Mouse (Mus musculus): ENCODE measurements around the gene Foxn3. TPM values are rescaled to one million over a fixed set of nuclear protein-coding genes. Genes with fewer than 3 reads are reported as not detected.

Gene Foxn3
- total RNA-seq, 2 experiments from 2014 or later, result 95.0 to 97.1 TPM

GRCm38 (mm10) chr12:99304056-99304455 is 259.3 kb downstream of the Foxn3 start:
- DNase-seq (ENCODE audit: low spot score in 2 of 2), result no peak

DNA sequence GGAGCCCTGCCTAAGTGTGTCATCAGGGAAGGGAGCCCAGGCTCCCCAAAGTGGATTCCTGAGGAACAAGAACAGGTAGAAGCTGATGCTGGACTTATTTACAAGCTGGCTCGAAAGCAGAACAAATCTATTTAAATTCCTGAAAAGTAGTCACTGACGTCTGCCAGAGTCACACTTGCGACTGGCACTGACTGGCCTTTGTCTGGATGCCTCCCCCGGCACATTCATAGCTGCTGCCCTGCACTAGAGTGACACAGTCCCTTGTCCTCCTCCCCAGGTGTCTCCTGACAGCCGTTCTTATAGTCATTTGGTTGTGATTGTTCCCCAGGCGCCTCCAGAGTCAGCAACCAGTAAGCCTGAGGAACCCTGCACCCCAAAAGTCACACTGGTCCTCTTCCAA is 259.8 kb downstream of the Foxn3 start:
- DNase-seq (ENCODE audit: low spot score in 2 of 2), result no peak

GRCm38 (mm10) chr12:99299900-99300299 is 263.5 kb downstream of the Foxn3 start:
- DNase-seq (ENCODE audit: low spot score in 2 of 2), result no peak

- no peak for DNase-seq (ENCODE audit: low spot score in 2 of 2)
Measured at GRCm38 (mm10) chr12:99298851-99299600, 264.4 kb downstream of the Foxn3 start.

GRCm38 (mm10) chr12:99298242-99298641 is 265.1 kb downstream of the Foxn3 start:
- DNase-seq (ENCODE audit: low spot score in 2 of 2), result no peak

GRCm38 (mm10) chr12:99297792-99298191 is 265.6 kb downstream of the Foxn3 start:
- no peak for DNase-seq (ENCODE audit: low spot score in 2 of 2)

DNA sequence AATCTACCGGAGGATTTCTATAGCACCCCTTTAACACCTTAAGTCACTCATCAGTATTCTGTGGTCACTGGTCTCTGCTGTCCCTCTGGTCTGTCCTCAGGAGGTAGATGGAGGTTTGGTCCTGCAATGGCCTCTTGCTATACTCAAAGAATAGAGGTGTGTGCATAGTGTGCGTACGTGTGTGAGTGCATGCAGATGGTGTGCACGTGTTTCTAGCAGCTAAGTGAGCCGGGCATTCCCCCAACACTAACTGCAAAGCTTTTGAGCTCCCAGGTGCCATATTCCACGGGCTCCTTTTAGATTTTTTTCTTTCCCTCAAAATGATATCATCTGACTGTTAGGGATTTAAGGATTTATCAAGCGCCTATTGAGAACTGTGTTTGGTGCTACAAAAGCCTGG is 269.9 kb downstream of the Foxn3 start:
- DNase-seq (ENCODE audit: low spot score in 2 of 2), result no peak

DNA sequence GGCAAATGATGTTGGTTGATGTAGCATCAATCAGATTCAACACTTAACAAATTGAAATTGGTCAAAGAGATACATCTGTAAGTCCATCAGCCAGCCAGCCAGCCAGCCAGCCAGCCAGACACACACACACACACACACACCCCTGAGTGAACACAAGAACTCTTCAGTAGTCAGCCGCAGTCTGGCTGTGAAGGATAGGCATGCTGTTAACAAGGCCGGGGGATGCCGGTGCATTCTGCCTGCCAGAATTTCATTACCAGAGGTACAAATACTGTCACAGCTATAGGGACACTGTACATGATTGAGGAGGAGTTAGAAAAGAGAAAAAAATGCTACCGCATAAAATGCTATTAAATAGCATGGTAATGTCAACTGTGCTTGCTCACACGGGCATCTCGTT is 271.2 kb downstream of the Foxn3 start:
- no peak for DNase-seq (ENCODE audit: low spot score in 2 of 2)

- no peak for DNase-seq (ENCODE audit: low spot score in 2 of 2)
Measured at GRCm38 (mm10) chr12:99287081-99287480, 276.3 kb downstream of the Foxn3 start.

DNA sequence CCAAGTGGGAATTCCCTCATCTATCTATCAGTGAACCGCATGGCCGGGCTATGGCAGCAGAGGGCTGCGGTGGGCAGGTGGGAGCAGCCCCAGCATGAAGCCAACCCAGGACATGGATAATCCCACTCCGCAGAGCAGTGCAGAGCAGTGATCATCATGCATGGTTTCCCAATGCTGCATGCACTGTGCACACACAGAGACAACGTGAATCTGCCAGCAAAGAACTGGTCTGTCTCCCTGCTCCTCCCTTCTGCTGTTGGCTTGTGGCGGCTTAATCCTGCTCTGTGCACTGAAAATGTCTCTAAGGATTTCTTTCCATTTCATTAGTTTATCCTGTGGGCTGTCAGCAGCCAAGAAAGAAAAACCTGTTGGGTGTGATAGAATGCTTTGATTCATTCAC is 276.7 kb downstream of the Foxn3 start:
- DNase-seq (ENCODE audit: low spot score in 2 of 2), result no peak

DNA sequence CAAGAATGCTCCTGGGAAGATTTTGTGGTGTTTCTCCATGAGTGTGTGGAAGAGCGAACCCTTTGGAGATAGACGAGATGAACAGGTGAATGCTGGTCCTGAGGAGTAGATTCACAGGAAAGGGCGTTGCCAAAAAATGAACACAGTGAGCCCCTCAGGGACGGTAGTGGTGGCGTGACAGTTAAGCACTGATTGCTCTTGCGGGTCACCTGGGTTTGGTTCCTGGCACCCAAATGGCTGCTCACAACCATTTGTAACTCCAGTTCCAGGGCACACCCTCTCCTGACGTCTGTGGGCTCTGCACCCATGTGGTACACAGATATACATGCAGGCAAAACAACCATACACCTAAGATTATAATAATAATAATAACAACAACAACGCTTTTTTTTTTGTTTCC is 277.7 kb downstream of the Foxn3 start:
- no peak for DNase-seq (ENCODE audit: low spot score in 2 of 2)

GRCm38 (mm10) chr12:99285199-99285598 is 278.2 kb downstream of the Foxn3 start:
- no peak for DNase-seq (ENCODE audit: low spot score in 2 of 2)

GRCm38 (mm10) chr12:99284419-99285069 is 278.8 kb downstream of the Foxn3 start:
- no peak for DNase-seq (ENCODE audit: low spot score in 2 of 2)

- no peak for DNase-seq (ENCODE audit: low spot score in 2 of 2)
Measured at GRCm38 (mm10) chr12:99280826-99281225, 282.6 kb downstream of the Foxn3 start.

DNA sequence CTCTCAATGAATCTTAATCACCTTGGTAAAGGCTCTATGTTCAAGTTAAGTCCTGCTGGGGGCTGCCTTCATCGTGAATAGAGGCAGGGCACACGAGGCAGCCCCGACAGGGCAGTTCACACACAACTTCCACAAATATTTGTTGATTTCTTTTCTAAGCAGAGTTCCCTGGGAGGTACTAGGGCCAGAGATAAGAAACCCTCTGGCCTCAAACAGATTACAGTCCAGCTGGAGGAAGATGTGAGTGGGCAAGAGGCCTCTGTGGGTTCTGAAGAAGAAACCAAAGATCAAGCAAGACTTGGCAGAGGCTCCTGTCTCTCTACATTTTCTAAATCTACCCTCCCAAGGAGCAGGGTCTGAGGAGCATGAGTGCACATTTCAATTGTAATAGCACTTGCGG is 283.1 kb downstream of the Foxn3 start:
- no peak for DNase-seq (ENCODE audit: low spot score in 2 of 2)

DNA sequence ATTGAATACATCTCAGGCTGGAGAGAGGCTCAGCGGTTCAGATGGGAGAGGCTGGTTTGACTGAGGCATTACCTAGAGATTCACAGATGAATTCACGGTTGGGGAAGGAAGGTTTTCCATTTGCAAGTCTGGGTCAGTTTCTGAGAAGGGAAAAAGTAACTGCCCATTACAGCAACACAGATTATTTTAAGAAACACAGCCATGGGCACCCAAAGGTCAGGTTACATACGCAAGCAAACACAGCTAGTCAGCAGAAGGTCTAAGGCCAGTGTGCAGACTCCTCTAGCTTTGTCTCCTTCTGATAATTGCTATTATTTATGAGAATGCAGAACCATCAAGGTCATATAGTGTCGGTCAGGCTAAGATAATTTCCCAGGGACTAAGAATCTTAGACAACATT is 284.0 kb downstream of the Foxn3 start:
- DNase-seq (ENCODE audit: low spot score in 2 of 2), result no peak

GRCm38 (mm10) chr12:99274589-99274988 is 288.8 kb downstream of the Foxn3 start:
- no peak for DNase-seq (ENCODE audit: low spot score in 2 of 2)

- no peak for DNase-seq (ENCODE audit: low spot score in 2 of 2)
Measured at GRCm38 (mm10) chr12:99269396-99269795, 294.0 kb downstream of the Foxn3 start.

DNA sequence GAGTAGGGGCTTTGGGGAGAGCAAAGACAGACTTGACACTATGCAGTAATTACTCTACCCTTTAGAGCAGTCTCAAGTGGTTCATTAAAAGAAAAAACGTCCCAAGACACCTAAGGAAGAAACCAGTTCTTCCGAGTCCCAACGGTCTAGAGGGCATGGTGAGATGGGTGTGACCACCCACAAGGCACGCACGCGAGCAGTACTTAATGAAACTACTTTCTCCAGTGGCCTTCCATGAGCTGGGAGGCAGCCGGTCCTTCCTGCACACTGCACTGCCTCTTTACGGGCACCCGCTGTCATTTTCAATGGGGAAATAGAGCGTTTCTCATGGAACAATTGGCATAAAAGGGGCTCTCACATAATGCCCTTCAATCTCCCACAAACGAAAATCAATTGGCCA is 294.4 kb downstream of the Foxn3 start:
- DNase-seq (ENCODE audit: low spot score in 2 of 2), result no peak

DNA sequence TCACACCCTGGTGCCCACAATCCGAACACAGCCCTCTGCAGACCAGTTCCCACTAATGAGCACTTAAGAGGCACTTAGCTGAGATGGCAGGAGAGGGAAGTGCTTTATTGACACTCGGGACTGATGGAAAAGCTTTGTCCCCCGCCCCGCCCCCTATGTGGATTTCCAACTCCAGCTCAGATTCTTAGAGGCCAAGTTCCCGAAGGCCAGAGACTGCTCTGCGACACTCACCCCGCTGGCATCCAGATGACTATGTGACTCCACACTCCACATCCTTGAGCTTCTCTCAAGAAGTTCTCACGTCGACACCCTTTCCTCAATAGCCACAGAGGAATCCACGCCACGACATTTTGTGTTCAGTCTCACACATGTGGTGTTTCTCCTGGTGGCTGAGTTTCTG is 295.6 kb downstream of the Foxn3 start:
- DNase-seq (ENCODE audit: low spot score in 2 of 2), result no peak

- DNase-seq (ENCODE audit: low spot score in 2 of 2), result no peak
Measured at GRCm38 (mm10) chr12:99266434-99266833, 296.9 kb downstream of the Foxn3 start.

DNA sequence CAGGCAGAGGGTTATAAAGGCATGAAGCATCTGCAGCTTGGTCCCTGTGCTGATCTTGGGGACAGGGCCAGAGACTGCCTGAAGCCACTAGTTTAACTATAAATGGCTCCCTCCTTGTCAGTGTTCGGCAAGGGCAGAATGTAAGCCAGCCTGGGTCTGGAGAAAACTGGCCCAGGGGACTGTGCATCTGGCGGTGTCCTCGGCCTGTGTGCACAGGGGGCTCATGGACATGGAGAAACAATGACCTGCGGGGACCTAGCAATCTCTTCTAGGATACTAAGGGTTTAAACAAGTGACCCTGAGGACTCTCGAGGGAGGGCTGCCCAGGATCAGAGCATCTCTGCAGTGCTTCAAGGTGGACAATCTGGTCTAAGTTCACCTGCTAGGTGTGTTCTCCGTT is 297.6 kb downstream of the Foxn3 start:
- DNase-seq (ENCODE audit: low spot score in 2 of 2), result no peak

- no peak for DNase-seq (ENCODE audit: low spot score in 2 of 2)
Measured at GRCm38 (mm10) chr12:99264386-99264785, 299.0 kb downstream of the Foxn3 start.

All from adrenal gland, postnatal 4 days (tissue).